Mouse (Mus musculus) gastrocnemius, postnatal 4 days (tissue): Measurements from ENCODE around the gene Gm266. TPM values are rescaled to one million over a fixed set of nuclear protein-coding genes. Genes with fewer than 3 reads are reported as not detected.

Experiments
- DNase-seq, 2 experiments: peaks; one replicate each; pipeline ENCODE4 v3.0.0; 2021 to 2022; ENCODE audit warnings: low spot score in 2 of 2, mixed read lengths in 2 of 2
- total RNA-seq, 2 experiments: library from RNA; stranded (reverse); gene quantifications; 2 replicates each; pipeline ENCODE4 v1.2.3; 2021

Gm266 gene
- total RNA-seq, 2 experiments from 2014 or later = 6.9 to 7.5 TPM

- no peak for DNase-seq
Observed at GRCm38 (mm10) chr12:111455311-111455846, 30.2 kb downstream of the Gm266 start.

GRCm38 (mm10) chr12:111454543-111455280 is 30.9 kb downstream of the Gm266 start:
- no peak for DNase-seq

- no peak for DNase-seq
Observed at GRCm38 (mm10) chr12:111454021-111454420, 31.6 kb downstream of the Gm266 start.

GRCm38 (mm10) chr12:111451561-111451960 is 34.1 kb downstream of the Gm266 start:
- no peak for DNase-seq

GRCm38 (mm10) chr12:111450359-111450758 is 35.3 kb downstream of the Gm266 start:
- no peak for DNase-seq

GRCm38 (mm10) chr12:111448931-111449705 is 36.5 kb downstream of the Gm266 start:
- no peak for DNase-seq

- DNase-seq = no peak
Observed at GRCm38 (mm10) chr12:111447898-111448760, 37.5 kb downstream of the Gm266 start.

- DNase-seq = no peak
Observed at GRCm38 (mm10) chr12:111447350-111447749, 38.3 kb downstream of the Gm266 start.

- no peak for DNase-seq
Observed at GRCm38 (mm10) chr12:111446745-111447144, 38.9 kb downstream of the Gm266 start.

GRCm38 (mm10) chr12:111445890-111446613 is 39.6 kb downstream of the Gm266 start:
- no peak for DNase-seq

- no peak for DNase-seq
Observed at GRCm38 (mm10) chr12:111445161-111445889, 40.3 kb downstream of the Gm266 start.

GRCm38 (mm10) chr12:111443921-111444831 is 41.4 kb downstream of the Gm266 start:
- DNase-seq = no peak

GRCm38 (mm10) chr12:111443011-111443870 is 42.4 kb downstream of the Gm266 start:
- DNase-seq = no peak

- peak in 1 of 2 experiments; percentile 69 for DNase-seq
Observed at GRCm38 (mm10) chr12:111442309-111443010, 43.2 kb downstream of the Gm266 start, which contains the start of gene Tnfaip2. Gene Tnfaip2, plus strand, starts transcription at chr12:111442469.

GRCm38 (mm10) chr12:111441523-111441922 is 44.1 kb downstream of the Gm266 start:
- DNase-seq = no peak

GRCm38 (mm10) chr12:111440701-111441373 is 44.8 kb downstream of the Gm266 start:
- no peak for DNase-seq
